Mouse (Mus musculus): ENCODE data around the gene Gm20388.
"Not testable (repeated sequence)": the region's sequence is repeated elsewhere in the genome, so short reads cannot be mapped to it uniquely, and the experiment has no call there.

Gene Gm20388

GRCm38 (mm10) chr8:123504591-123505195, 3594.1 kb downstream of the Gm20388 start:
- no peak for DNase-seq (ENCODE audit: low spot score)

GRCm38 (mm10) chr8:123505267-123505666, 3594.6 kb downstream of the Gm20388 start:
- no peak for DNase-seq (ENCODE audit: low spot score)

- no peak for DNase-seq (ENCODE audit: low spot score)
Observed at GRCm38 (mm10) chr8:123505695-123506094, 3595.1 kb downstream of the Gm20388 start.

- DNase-seq (ENCODE audit: low spot score) = no peak
Observed at GRCm38 (mm10) chr8:123507153-123507552, 3596.5 kb downstream of the Gm20388 start.

- no peak for DNase-seq (ENCODE audit: low spot score)
Observed at GRCm38 (mm10) chr8:123510819-123511218, 3600.2 kb downstream of the Gm20388 start.

- DNase-seq (ENCODE audit: low spot score) = no peak
Observed at GRCm38 (mm10) chr8:123514136-123514535, 3603.5 kb downstream of the Gm20388 start.

GRCm38 (mm10) chr8:123514781-123515539, 3604.3 kb downstream of the Gm20388 start, which contains the start of gene Dbndd1:
Gene Dbndd1 (minus strand): TSS chr8:123515463.
- peak; percentile 26 for DNase-seq (ENCODE audit: low spot score)

- no peak for DNase-seq (ENCODE audit: low spot score)
Observed at GRCm38 (mm10) chr8:123515540-123515897, 3604.9 kb downstream of the Gm20388 start.

GRCm38 (mm10) chr8:123516596-123516995, 3606.0 kb downstream of the Gm20388 start:
- no peak for DNase-seq (ENCODE audit: low spot score)

- DNase-seq (ENCODE audit: low spot score) = no peak
Observed at GRCm38 (mm10) chr8:123518172-123518571, 3607.5 kb downstream of the Gm20388 start.

- peak; percentile 77 for DNase-seq (ENCODE audit: low spot score)
Observed at GRCm38 (mm10) chr8:123518667-123519066, 3608.0 kb downstream of the Gm20388 start, which contains the start of gene Gas8. Gene Gas8 (plus strand): TSS chr8:123518834.

- DNase-seq (ENCODE audit: low spot score) = not testable (repeated sequence)
Observed at GRCm38 (mm10) chr8:123520048-123520447, 3609.4 kb downstream of the Gm20388 start.

GRCm38 (mm10) chr8:123527720-123528489, 3617.3 kb downstream of the Gm20388 start:
- DNase-seq (ENCODE audit: low spot score) = no peak

- no peak for DNase-seq (ENCODE audit: low spot score)
Observed at GRCm38 (mm10) chr8:123536242-123536989, 3625.8 kb downstream of the Gm20388 start.

- no peak for DNase-seq (ENCODE audit: low spot score)
Observed at GRCm38 (mm10) chr8:123536990-123537380, 3626.3 kb downstream of the Gm20388 start.

GRCm38 (mm10) chr8:123537641-123538040, 3627.0 kb downstream of the Gm20388 start:
- DNase-seq (ENCODE audit: low spot score) = peak; percentile 37

GRCm38 (mm10) chr8:123564221-123564620, 3653.6 kb downstream of the Gm20388 start:
- DNase-seq (ENCODE audit: low spot score) = not testable (repeated sequence)

GRCm38 (mm10) chr8:123575386-123575785, 3664.7 kb downstream of the Gm20388 start:
- peak; percentile 5 for DNase-seq (ENCODE audit: low spot score)

GRCm38 (mm10) chr8:123600666-123601172, 3690.1 kb downstream of the Gm20388 start:
- peak; percentile 52 for DNase-seq (ENCODE audit: low spot score)

GRCm38 (mm10) chr8:123601457-123601856, 3690.8 kb downstream of the Gm20388 start:
- DNase-seq (ENCODE audit: low spot score) = not testable (repeated sequence)

- DNase-seq (ENCODE audit: low spot score) = not testable (repeated sequence)
Observed at GRCm38 (mm10) chr8:123612652-123613051, 3702.0 kb downstream of the Gm20388 start.

GRCm38 (mm10) chr8:123623523-123623922, 3712.9 kb downstream of the Gm20388 start:
- not testable (repeated sequence) for DNase-seq (ENCODE audit: low spot score)

All from T-cell, adult 2 months (primary cell).